Mouse (Mus musculus) neural tube, embryonic 10.5 days (tissue): Measurements from ENCODE around the gene Zbtb48.

Source experiments
- DNase-seq: peaks from one replicate; pipeline ENCODE4 v3.0.0-alpha.2; 2017; ENCODE audit warnings: low spot score; ENCODE audit errors: extremely low spot score

Zbtb48 gene

DNA sequence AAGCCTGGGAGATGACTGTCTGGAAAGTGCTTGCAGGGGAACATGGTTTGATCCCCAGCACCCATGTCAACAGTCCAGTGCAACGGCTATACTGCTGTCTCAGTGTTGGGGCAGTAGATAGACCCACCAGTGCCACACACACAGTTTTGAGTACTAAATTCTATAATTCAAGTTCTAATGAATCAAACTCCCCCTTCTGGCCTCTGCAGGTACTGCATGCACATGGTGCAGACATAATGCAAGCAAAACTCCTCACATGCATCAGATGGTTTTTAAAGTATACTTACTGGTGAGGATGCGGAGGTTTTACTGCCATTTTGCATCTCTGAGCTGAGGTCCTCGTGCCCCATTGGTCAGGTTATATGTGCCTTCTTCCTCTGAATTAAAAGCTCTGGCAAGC, 52.0 kb downstream of the Zbtb48 start:
- DNase-seq = peak; percentile 37

DNA sequence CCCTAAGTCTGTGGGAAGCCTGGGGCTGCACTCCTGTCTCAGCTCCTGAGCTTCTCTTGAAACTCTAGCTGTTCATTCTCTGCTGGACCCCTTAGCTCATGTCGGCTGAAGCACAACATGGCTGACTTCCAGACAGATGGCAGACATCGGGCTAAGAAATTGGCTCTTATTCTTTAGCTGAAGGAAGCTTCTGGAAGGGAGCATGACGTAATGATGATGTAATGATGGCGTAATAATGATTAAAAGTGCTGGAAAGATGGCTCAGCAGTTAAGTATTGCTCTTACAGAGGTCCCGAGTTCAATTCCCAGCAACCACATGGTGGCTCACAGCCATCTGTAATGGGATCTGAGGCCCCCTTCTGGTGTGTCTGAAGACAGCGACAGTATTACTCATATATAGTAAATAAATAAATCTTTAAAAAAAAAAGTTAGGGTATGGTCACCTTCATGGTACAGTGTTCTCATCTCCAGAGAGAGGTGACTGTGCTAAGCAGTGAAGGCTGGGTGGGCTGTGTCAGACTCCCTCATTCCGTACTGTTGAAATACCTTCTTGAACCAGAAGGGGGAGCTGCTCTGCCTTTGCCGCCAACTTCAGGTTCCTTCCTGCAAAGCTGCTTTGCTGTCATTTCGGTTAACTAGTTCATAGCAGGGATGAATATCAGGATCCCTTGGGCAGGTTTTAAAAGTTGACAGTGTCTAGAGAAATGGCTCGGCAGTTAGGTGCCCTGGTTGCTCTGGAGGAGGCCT, 55.1 kb downstream of the Zbtb48 start:
- DNase-seq = no peak
